Mouse (Mus musculus): ENCODE measurements around the gene Usp19.

The Usp19 gene

DNA sequence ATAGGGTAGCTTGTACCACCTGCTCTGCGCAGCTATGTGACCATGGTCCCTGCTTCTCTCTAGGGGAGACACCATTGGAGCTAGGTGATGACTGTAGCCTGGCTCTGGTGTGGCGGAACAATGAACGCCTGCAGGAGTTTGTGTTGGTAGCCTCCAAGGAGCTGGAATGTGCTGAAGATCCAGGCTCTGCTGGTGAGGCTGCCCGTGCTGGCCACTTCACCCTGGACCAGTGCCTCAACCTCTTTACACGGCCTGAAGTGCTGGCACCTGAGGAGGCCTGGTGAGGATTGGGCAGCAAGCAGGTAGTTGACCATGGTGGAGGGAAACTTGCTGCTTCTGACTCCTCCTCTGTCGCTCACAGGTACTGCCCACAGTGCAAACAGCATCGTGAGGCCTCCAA, 8.8 kb downstream of the Usp19 start:
- DNase-seq = no peak

DNA sequence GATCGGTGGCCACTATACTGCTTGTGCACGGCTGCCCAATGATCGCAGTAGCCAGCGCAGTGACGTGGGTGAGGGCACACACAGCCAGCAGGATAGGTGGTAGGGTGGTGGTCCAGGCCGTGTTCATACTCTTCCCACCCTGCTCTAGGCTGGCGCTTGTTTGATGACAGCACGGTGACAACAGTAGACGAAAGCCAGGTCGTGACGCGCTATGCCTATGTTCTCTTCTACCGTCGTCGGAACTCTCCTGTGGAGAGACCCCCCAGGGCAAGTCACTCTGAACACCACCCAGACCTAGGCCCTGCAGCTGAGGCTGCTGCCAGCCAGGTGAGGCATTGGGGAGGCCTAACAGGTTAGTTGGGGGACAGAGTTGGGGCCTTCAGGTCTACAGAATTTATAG, 9.5 kb downstream of the Usp19 start:
- DNase-seq = no peak

DNA sequence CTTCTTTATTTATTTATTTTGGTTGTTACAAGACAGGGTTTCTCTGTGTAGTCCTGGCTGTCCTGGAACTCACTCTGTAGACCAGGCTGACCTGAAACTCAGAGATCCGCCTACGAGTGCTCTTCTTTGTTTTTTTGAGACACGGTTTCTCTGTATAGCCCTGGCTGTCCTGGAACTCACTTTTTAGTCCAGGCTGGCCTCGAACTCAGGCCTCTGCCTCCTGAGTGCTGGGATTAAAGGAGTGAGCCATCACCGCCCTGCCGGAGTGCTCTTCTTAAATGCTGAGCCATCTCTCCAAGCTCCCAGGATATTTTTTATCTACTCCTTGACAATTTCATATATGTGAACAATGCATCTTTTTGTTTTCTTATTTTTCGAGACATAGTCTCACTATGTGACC, 16.5 kb downstream of the Usp19 start:
- DNase-seq = no peak

DNA sequence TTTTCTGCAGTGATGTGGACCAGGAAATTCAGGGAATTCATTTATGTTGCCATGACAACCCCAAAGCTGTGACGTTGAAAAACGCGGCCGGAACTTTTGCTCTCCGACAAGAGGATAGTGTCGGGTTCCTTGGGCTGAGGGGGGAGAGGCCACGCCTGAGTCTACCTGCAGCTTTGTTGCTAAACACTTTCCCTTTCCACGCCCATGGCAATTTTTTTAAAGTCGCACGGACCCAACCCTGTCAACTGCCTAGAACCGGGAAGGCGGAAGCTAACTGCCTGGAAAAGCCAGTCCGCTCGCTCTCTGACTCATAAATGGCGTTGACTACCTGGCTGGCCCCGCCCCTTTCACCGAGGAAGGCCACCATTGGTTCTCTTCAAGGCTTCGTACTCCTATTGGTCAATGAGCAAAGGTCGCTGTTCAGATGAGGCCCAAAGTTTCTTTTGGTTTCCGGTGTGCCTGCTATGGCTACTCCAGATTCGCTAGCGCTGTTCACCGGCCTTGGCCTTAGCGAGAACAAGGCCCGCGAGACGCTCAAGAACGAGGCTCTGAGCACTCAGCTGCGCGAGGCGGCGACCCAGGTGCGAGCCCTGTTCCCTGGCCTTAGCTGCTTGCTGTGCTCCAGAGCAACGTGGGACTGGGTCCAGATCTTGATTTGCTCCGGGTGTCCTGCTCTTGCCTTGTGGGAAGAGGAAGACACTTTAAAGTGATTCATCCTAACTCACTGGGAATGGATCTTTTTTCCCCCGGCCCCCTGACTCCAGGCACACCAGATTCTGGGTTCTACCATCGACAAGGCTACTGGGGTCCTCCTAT, 17.4 kb downstream of the Usp19 start, which contains the start of gene Qars:
Gene Qars (plus strand): TSS at position 88 of the 816 bp plus-strand sequence.
- peak; percentile 91 for DNase-seq

DNA sequence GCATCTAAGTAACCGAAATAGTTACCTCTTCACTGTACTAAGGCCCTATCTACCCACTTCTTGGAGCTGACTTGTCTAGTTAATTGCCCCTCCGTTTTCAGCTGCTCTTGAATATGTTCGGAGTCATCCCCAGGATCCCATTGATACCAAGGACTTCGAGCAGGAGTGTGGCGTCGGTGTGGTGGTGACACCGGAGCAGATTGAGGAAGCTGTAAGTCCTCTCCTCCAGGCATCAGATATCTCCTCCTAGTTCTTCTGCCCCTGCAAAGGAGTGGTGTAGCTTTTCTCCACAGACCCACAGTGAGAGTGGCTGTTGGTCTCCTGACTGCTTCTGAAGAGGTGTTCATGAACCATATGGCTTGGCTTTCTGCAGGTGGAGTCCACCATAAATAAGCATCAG, 18.4 kb downstream of the Usp19 start:
- no peak for DNase-seq

DNA sequence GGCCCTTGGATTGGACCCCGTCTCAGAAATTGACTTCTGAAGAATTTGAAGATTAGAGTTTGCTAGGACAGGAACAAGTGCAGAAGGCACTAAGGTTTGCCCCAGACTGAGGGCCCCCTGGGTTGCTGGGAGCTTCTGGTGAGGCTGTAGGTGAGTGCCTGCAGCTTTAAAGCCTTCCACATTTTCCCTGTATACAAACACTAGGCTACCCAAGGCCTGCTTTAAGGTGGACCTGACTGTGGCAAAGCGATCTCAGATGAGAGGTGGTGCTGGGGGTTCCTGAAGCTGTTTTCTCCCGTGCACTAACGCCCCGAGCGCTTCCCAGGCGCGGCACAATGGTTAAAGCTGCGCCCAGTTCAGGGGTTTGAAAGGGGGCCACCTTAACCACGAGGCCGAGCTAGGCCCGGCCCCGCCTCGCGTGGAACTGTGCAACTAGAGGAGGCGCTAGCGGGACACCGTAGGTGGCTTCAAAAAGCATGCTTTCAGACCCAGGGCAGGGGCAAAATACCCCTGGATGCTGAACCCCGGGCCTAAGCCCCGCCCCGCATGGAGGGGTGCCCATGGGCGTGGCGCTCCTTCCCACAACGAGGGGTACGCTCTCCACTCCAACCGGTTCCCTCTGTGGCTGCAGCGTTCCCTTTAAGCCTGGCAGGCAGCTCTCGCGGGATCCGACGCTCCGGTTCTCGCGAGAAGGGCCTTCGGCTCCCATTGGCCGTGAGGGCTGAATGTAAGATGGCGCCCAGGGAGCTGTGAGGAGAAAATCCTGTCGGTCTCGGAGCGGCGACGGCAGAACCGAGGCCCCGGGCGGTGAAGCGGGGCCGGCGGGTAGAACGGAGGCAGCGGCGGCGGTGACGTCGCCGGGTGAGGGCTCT, 26.2 kb downstream of the Usp19 start, which contains the start of gene Qrich1:
Gene Qrich1 (plus strand): TSS at position 427 of the 872 bp plus-strand sequence.
- peak; percentile 95 for DNase-seq

DNA sequence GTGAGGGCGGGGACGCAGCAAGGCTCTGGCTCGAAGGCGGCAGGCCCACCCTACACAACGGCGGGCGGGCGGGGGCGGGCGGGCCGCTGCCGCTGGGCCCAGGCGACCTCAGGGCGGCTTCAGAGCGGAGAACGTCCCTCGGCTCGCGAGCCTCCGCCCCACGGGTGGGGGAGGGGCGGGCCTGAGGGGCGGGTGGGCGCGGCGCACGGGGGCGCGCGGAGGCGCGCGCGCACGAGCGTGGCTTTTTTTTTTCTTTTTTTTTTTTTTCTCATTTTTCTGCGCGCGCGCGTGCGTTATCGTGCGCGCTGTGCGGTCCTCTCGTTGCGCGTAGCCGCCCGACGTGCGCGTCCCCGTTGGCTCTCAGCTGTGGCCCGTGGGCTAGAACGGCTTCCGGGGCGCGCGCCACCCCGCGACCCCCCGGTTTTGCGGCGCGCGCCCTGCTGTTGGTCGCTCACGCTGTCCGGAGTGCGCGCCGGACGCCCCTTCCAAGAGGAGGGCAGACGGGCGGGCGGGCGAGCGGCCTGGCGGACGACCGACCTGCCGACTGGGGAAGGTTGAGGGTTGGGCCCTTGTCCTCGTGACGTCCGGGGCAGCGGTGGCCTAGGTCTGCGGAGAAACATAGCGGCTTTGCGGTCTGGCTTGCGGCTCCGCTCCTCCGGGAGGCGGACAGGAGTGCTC, 27.0 kb downstream of the Usp19 start:
- DNase-seq = peak; percentile 87

DNA sequence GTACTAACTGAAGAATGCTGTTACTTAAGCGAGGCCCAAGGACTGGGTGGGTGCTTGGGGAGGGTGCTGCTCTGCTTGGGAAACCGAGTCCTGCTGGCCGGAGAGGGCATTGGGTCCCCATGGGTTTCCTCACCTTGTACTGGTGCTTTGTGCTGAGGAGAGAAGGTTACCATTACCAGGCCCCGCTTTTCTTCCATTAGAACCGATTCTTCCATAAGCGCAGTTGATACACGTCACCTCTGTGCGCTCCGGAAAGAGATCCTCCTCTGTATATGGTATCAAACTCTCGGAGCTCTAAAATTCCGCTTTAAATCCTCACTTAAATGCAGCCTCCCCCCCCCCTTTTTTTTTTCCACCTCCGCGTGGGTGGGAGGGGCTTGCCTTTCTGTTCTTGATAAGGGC, 27.5 kb downstream of the Usp19 start:
- DNase-seq = peak; percentile 21

DNA sequence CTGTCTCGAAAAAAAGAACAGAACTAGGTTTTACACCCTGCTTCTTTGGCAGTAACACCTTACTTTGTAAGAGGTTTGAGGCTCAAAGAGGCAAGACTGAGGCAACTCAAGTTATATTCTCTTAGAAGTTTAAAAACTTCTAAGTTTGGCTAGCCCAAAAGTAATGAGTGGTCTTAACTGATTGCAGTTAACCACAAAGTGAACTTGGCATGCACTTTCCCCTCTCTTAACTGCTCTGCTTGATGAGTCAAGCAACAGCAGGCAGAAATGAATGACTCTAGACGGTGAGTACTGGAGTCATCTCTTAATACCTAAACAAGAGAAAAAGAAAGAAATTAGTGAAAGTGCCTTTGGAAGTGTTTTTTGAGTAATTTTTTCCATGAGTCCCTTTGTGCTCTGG, 31.2 kb downstream of the Usp19 start:
- no peak for DNase-seq

DNA sequence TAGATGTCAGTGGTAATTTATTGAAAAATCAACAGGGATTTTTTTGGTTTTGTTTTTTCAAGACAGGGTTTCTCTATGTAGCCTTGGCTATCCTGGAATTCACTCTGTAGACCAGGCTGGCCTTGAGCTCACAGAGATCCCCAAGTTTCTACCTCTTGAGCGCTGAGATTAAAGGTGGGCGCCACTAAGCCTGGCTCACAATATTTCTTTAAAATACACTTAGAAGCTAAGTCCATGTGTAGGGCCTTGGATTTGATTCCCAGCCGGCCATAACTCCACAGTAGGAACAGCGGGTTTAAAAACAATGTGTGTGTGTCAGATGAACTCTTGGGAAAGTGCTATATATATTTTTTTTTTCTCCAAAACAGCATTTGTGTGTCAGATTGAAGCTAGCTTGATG, 32.9 kb downstream of the Usp19 start:
- no peak for DNase-seq

DNA sequence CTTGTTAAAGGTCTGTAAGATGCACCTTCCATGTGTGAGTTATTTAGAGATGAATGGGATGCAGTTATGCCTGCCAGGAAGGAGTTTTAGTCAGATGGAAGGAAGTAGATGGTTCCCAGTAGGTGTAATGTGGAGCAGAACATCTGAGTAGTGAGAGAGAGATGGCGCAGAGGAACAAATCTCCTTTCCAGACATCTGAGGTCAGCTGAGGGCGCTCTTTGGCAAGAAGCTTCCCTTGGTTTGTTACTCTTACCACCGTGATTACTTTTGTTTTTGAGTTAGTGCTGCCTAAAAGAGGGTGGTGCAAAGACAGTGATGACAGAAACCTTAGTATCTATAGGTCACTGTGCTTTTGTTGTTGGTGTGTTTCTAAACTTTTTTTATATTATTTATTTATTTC, 35.0 kb downstream of the Usp19 start:
- no peak for DNase-seq

DNA sequence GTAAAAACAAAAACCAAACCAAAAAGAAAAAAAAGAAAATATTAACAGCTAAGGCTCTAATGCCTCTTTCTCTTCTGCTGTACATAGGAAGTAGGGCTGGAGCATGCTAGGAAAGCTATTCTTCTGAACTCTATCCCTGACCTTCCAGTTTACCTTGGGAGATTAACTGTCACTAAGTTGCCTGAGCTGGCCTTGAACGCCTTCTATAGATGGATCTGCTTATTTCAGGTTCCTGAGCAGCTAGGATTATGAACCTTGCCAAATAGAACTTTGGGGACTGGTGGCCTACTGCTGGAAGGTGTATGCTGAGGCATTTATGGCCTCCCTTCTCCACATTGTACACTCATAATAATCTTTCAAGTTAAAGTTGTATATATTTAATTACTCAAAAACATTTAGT, 40.6 kb downstream of the Usp19 start:
- no peak for DNase-seq

DNA sequence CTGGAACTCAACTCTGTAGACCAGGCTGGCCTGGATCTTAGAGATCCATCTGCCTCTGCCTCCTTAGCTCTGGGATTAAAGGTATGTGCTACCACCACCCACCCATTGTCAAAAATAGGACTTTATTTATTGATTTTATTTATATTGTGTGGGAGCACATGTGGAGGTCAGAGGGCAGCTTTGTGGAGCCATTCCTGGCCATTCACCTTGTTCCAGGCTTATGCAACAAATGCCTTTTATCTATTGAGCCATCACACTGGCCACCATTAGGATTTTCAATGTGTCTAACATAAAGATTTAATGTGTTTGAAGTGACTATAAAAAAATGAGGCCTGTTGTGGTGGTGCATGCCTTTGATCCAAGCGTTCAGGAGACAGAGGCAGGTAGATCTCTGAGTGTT, 41.1 kb downstream of the Usp19 start:
- no peak for DNase-seq

DNA sequence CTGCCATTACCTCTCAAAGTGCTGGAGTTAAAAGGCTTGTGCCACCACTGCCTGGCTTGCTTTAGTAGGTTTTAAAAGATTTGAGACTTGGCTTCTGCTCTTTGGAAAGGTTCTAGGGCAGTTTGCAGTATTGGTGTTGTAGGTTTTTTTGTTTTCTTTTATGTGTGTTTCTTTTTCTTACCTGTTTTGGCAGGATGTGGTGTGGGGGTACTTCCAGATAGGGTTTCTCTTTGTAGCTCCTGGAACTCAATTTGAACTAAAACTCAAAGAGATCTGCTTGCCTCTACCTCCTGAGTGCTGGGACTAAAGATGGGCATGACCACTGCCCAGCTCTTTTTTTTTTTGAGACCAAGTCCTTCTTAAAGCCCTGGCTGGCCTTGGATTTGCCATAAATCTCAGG, 50.4 kb downstream of the Usp19 start:
- no peak for DNase-seq

DNA sequence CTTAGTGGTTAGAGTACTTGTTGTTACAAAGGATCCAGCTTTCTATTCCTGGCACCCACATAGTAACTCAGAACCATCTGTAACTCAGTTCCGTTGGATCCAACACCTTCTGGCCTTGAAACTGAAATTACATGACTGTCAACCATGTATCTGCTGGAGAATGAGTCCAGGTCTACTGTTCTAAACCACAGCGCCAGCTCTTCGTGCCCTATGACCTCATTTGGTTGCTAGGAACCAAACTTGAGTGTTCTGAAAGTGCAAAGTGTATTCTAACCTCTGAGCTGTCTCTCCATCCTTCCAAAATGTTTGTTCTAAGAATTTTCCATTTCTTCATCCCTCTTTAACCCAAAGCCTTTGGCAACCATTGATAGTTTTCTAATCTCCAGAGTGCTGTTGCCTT, 55.6 kb downstream of the Usp19 start:
- DNase-seq = no peak

DNA sequence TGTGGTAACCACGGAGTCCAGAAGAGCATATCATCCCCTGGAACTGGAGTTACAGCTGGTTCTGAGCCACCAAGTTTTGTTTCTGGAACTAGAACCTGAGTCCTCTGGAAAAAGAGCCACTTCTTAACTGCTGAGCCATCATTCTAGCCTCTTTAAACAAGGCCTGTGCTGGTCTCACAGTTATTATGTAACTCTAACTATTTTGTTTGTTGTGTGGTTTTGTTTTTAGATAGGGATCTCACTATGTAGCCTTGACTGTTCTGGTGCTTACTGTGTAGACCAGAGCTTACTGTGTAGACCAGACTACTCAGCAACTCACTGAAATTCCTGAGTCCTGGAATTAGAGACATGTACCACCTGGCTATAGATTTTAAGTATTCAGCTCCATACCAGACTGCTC, 56.5 kb downstream of the Usp19 start:
- DNase-seq = no peak
